Mouse (Mus musculus) MEL (cell line): ENCODE measurements around the gene Rab8a. TPM values are rescaled to one million over a fixed set of nuclear protein-coding genes. Genes with fewer than 3 reads are reported as not detected.

ENCODE experiments used
- DNase-seq: peaks from one replicate; pipeline ENCODE4 v3.0.0; 2011; ENCODE audit warnings: low read depth, low spot score
- H3K27ac ChIP-seq: 2 replicates; pipeline ENCODE4 v1.5.1; 2012; ENCODE audit warnings: low read depth, mild to moderate bottlenecking, control low read depth, low read length, moderate library complexity; ENCODE audit not compliant: control insufficient read depth
- H3K27me3 ChIP-seq, 2 experiments: fragments of 150-350 bp in 1 of 2; sonication (generic) in 1 of 2; 2 replicates each; pipeline ENCODE4 v1.6.1; 2012; ENCODE audit warnings: low read length in 2 of 2, mild to moderate bottlenecking in 2 of 2, improper control_type of control experiment in 1 of 2, moderate library complexity in 1 of 2; ENCODE audit not compliant: insufficient read depth in 2 of 2, control insufficient read depth in 1 of 2
- H3K36me3 ChIP-seq, 2 experiments: 2 replicates each; pipeline ENCODE4 v1.6.1; 2012 to 2014; ENCODE audit warnings: low read length in 2 of 2, improper control_type of control experiment in 1 of 2, inconsistent platforms in 1 of 2, mild to moderate bottlenecking in 1 of 2; ENCODE audit not compliant: insufficient read depth in 2 of 2, control insufficient read depth in 1 of 2
- H3K4me1 ChIP-seq, 2 experiments: fragments of 150-350 bp in 1 of 2; sonication (generic) in 1 of 2; 2 replicates each; pipeline ENCODE4 v1.6.1; 2012; ENCODE audit warnings: low read length in 2 of 2, improper control_type of control experiment in 1 of 2, mild to moderate bottlenecking in 1 of 2; ENCODE audit not compliant: insufficient read depth in 2 of 2, control insufficient read depth in 1 of 2
- H3K4me3 ChIP-seq, 2 experiments: fragments of 150-350 bp in 1 of 2; sonication (generic) in 1 of 2; 2 replicates each; pipeline ENCODE4 v1.5.1; 2012; ENCODE audit warnings: low read depth in 2 of 2, low read length in 2 of 2, mild to moderate bottlenecking in 2 of 2, moderate library complexity in 2 of 2, control low read depth in 1 of 2, improper control_type of control experiment in 1 of 2; ENCODE audit not compliant: control insufficient read depth in 1 of 2, insufficient read depth in 1 of 2
- H3K79me2 ChIP-seq: 2 replicates; pipeline ENCODE4 v1.6.1; 2012; ENCODE audit warnings: mild to moderate bottlenecking, low read length, moderate library complexity; ENCODE audit not compliant: control insufficient read depth, poor library complexity, insufficient read depth
- H3K9ac ChIP-seq: 2 replicates; pipeline ENCODE4 v1.6.1; 2012; ENCODE audit warnings: low read depth, mild to moderate bottlenecking, control low read depth, low read length, moderate library complexity; ENCODE audit not compliant: control insufficient read depth, poor library complexity, severe bottlenecking
- H3K9me3 ChIP-seq: fragments of 150-350 bp; sonication (generic); replicated peaks from 2 replicates; pipeline ENCODE4 v1.6.1; 2012; ENCODE audit warnings: mild to moderate bottlenecking, low read length, improper control_type of control experiment, moderate library complexity; ENCODE audit not compliant: insufficient read depth
- BHLHE40 ChIP-seq: IDR thresholded peaks from 2 replicates; pipeline ENCODE4 v1.6.1; 2012; ENCODE audit warnings: low read depth, mild to moderate bottlenecking, inconsistent platforms, low read length, improper control_type of control experiment, borderline replicate concordance
- CHD1 ChIP-seq: IDR thresholded peaks from 2 replicates; pipeline ENCODE4 v1.6.1; 2012; ENCODE audit warnings: low read depth, mild to moderate bottlenecking, inconsistent platforms, low read length, improper control_type of control experiment
- CHD2 ChIP-seq: IDR thresholded peaks from 2 replicates; pipeline ENCODE4 v1.6.1; 2011; ENCODE audit warnings: low read length, improper control_type of control experiment
- CTCF ChIP-seq, 3 experiments: IDR thresholded peaks in 2 of 3; conservative IDR thresholded peaks in 1 of 3; 2 replicates each; pipeline ENCODE4 v1.5.1; 2011 to 2012; ENCODE audit warnings: low read length in 3 of 3, low read depth in 2 of 3, mild to moderate bottlenecking in 2 of 3, improper control_type of control experiment in 1 of 3, inconsistent platforms in 1 of 3, mixed read lengths in 1 of 3, moderate library complexity in 1 of 3; ENCODE audit not compliant: control insufficient read depth in 1 of 3, insufficient read depth in 1 of 3, poor library complexity in 1 of 3, severe bottlenecking in 1 of 3
- E2F4 ChIP-seq: IDR thresholded peaks from 2 replicates; pipeline ENCODE4 v1.6.1; 2011; ENCODE audit warnings: low read depth, low read length, improper control_type of control experiment, borderline replicate concordance
- ELF1 ChIP-seq: IDR thresholded peaks from 2 replicates; pipeline ENCODE4 v1.6.1; 2014; ENCODE audit warnings: low read depth, mild to moderate bottlenecking, inconsistent platforms, low read length, improper control_type of control experiment, moderate library complexity
- EP300 ChIP-seq, 2 experiments: IDR thresholded peaks; 2 replicates each; pipeline ENCODE4 v1.6.1; 2011; ENCODE audit warnings: improper control_type of control experiment in 2 of 2, low read length in 2 of 2, low read depth in 1 of 2, mild to moderate bottlenecking in 1 of 2
- ETS1 ChIP-seq: IDR thresholded peaks from 2 replicates; pipeline ENCODE4 v1.6.1; 2012; ENCODE audit warnings: low read depth, mild to moderate bottlenecking, inconsistent platforms, low read length, improper control_type of control experiment, moderate library complexity
- GABPA ChIP-seq: IDR thresholded peaks from 2 replicates; pipeline ENCODE4 v1.6.1; 2012; ENCODE audit warnings: low read depth, mild to moderate bottlenecking, inconsistent platforms, low read length, improper control_type of control experiment, moderate library complexity
- GATA1 ChIP-seq: IDR thresholded peaks from 2 replicates; pipeline ENCODE4 v1.6.1; 2011; ENCODE audit warnings: low read depth, low read length, improper control_type of control experiment
- HCFC1 ChIP-seq: IDR thresholded peaks from 2 replicates; pipeline ENCODE4 v1.6.1; 2012; ENCODE audit warnings: low read depth, mild to moderate bottlenecking, inconsistent platforms, low read length, improper control_type of control experiment, moderate library complexity
- JUND ChIP-seq: IDR thresholded peaks from 2 replicates; pipeline ENCODE4 v1.6.1; 2011; ENCODE audit warnings: low read depth, mild to moderate bottlenecking, improper control_type of control experiment, low read length
- KAT2A ChIP-seq: conservative IDR thresholded peaks from 2 replicates; pipeline ENCODE4 v1.6.1; 2012; ENCODE audit warnings: low read depth, low read length, improper control_type of control experiment, inconsistent platforms
- MAZ ChIP-seq: IDR thresholded peaks from 2 replicates; pipeline ENCODE4 v1.6.1; 2012; ENCODE audit warnings: low read depth, mild to moderate bottlenecking, inconsistent platforms, low read length, improper control_type of control experiment
- MEF2A ChIP-seq: IDR thresholded peaks from 2 replicates; pipeline ENCODE4 v1.6.1; 2014; ENCODE audit warnings: low read depth, mild to moderate bottlenecking, inconsistent platforms, low read length, improper control_type of control experiment; ENCODE audit not compliant: poor library complexity, insufficient replicate concordance, severe bottlenecking; ENCODE audit errors: extremely low read depth
- MXI1 ChIP-seq: IDR thresholded peaks from 2 replicates; pipeline ENCODE4 v1.6.1; 2011; ENCODE audit warnings: mild to moderate bottlenecking, low read depth, low read length, improper control_type of control experiment
- MYB ChIP-seq: IDR thresholded peaks from 2 replicates; pipeline ENCODE4 v1.6.1; 2011; ENCODE audit warnings: mild to moderate bottlenecking, low read depth, low read length, improper control_type of control experiment
- MYC ChIP-seq: IDR thresholded peaks from 2 replicates; pipeline ENCODE4 v1.6.1; 2011; ENCODE audit warnings: low read depth, mild to moderate bottlenecking, low read length, improper control_type of control experiment, moderate library complexity
- NELFE ChIP-seq: IDR thresholded peaks from 2 replicates; pipeline ENCODE4 v1.6.1; 2011; ENCODE audit warnings: low read depth, low read length, improper control_type of control experiment
- NRF1 ChIP-seq: IDR thresholded peaks from 2 replicates; pipeline ENCODE4 v1.6.1; 2014; ENCODE audit warnings: low read depth, mild to moderate bottlenecking, inconsistent platforms, low read length, improper control_type of control experiment, moderate library complexity; ENCODE audit not compliant: poor library complexity, insufficient read depth, severe bottlenecking
- POLR2A ChIP-seq, 2 experiments: IDR thresholded peaks; 2 replicates each; pipeline ENCODE4 v1.6.1; 2011 to 2012; ENCODE audit warnings: low read length in 2 of 2, mild to moderate bottlenecking in 2 of 2, control low read depth in 1 of 2, improper control_type of control experiment in 1 of 2, low read depth in 1 of 2, moderate library complexity in 1 of 2; ENCODE audit not compliant: control insufficient read depth in 1 of 2, insufficient read depth in 1 of 2, poor library complexity in 1 of 2
- POLR2AphosphoS2 ChIP-seq: IDR thresholded peaks from 2 replicates; pipeline ENCODE4 v1.6.1; 2011; ENCODE audit warnings: low read length, improper control_type of control experiment
- POLR2AphosphoS5 ChIP-seq: IDR thresholded peaks from 2 replicates; pipeline ENCODE4 v1.6.1; 2012; ENCODE audit warnings: low read depth, borderline replicate concordance, mild to moderate bottlenecking, inconsistent platforms, low read length, moderate library complexity, mixed read lengths
- RAD21 ChIP-seq: IDR thresholded peaks from 2 replicates; pipeline ENCODE4 v1.6.1; 2011; ENCODE audit warnings: mild to moderate bottlenecking, low read depth, low read length, improper control_type of control experiment
- RCOR1 ChIP-seq: IDR thresholded peaks from 2 replicates; pipeline ENCODE4 v1.6.1; 2012; ENCODE audit warnings: low read depth, mild to moderate bottlenecking, inconsistent platforms, low read length, improper control_type of control experiment
- SIN3A ChIP-seq: IDR thresholded peaks from 2 replicates; pipeline ENCODE4 v1.6.1; 2012; ENCODE audit warnings: low read length, improper control_type of control experiment, inconsistent platforms
- SMC3 ChIP-seq: IDR thresholded peaks from 2 replicates; pipeline ENCODE4 v1.6.1; 2011; ENCODE audit warnings: low read depth, low read length, improper control_type of control experiment
- TAL1 ChIP-seq: IDR thresholded peaks from 2 replicates; pipeline ENCODE4 v1.6.1; 2012; ENCODE audit warnings: mild to moderate bottlenecking, inconsistent platforms, low read length, moderate library complexity, mixed read lengths
- TBP ChIP-seq: IDR thresholded peaks from 2 replicates; pipeline ENCODE4 v1.8.0; 2011; ENCODE audit warnings: low read depth, low read length, improper control_type of control experiment
- TCF12 ChIP-seq: IDR thresholded peaks from 2 replicates; pipeline ENCODE4 v1.6.1; 2014; ENCODE audit warnings: low read depth, mild to moderate bottlenecking, inconsistent platforms, low read length, improper control_type of control experiment, moderate library complexity
- UBTF ChIP-seq: IDR thresholded peaks from 2 replicates; pipeline ENCODE4 v1.6.1; 2012; ENCODE audit warnings: low read depth, mild to moderate bottlenecking, inconsistent platforms, low read length, improper control_type of control experiment, moderate library complexity, borderline replicate concordance; ENCODE audit not compliant: insufficient read depth
- USF2 ChIP-seq, 2 experiments: IDR thresholded peaks; 2 replicates each; pipeline ENCODE4 v1.6.1; 2011 to 2012; ENCODE audit warnings: improper control_type of control experiment in 2 of 2, low read length in 2 of 2, borderline replicate concordance in 1 of 2, inconsistent platforms in 1 of 2, low read depth in 1 of 2, mild to moderate bottlenecking in 1 of 2; ENCODE audit not compliant: insufficient read depth in 1 of 2
- ZMIZ1 ChIP-seq: IDR thresholded peaks from 2 replicates; pipeline ENCODE4 v1.6.1; 2012; ENCODE audit warnings: low read depth, mild to moderate bottlenecking, inconsistent platforms, low read length, improper control_type of control experiment, moderate library complexity
- ZNF384 ChIP-seq: IDR thresholded peaks from 2 replicates; pipeline ENCODE4 v1.6.1; 2012; ENCODE audit warnings: low read depth, mild to moderate bottlenecking, inconsistent platforms, low read length, improper control_type of control experiment
- polyA plus RNA-seq, 2 experiments: library from polyadenylated mRNA; stranded (reverse) in 1 of 2; unstranded in 1 of 2; fragments of >175 nt in 1 of 2; fragments of >200 nt in 1 of 2; gene quantifications; 2 replicates each; pipeline versions ENCODE4 v1.2.1 to v1.2.4; 2012; ENCODE audit warnings: low replicate concordance in 2 of 2, low read depth in 1 of 2; ENCODE audit not compliant: insufficient read length in 2 of 2, insufficient read depth in 1 of 2, missing spikeins in 1 of 2
- total RNA-seq: library from RNA; depleted of rRNA; stranded (reverse); fragments of 300-350 nt; gene quantifications from 2 replicates; pipeline ENCODE4 v1.2.3, GENCODE M21; 2012; rRNA removed

The Rab8a gene
- total RNA-seq (95.2 and 97.4 TPM in 2 replicates), polyA plus RNA-seq (100 to 1,000 TPM in 1 of 2 experiments, not detected in 1; 139 TPM)

GRCm38 (mm10) chr8:72160707-72161697 lies at the start of gene Rab8a:
Gene Rab8a, plus strand, starts transcription at chr8:72161200.
- Histone ChIP-seq H3K9ac (peak within 1 kb of the TSS; percentile 95), H3K27ac (peak within 1 kb of the TSS; percentile 99), H3K9me3 (no peaks in the 10 kb centered on the region), H3K27me3 (no peaks in the 10 kb centered on the region), H3K4me3 (peak within 1 kb of the TSS; percentile 95), H3K4me1 (peaks cover 2 to 15% of the 10 kb centered on the region in 2 experiments), H3K79me2 (peaks cover 31% of the 10 kb centered on the region), H3K36me3 (peaks cover 3 to 24% of the 10 kb centered on the region in 2 experiments; a peak in 3 of 4 replicates)
- DNase-seq: peak; percentile 99
- TF ChIP-seq MEF2A (no peak), POLR2A (IDR thresholded peaks at IDR 0.05; ENCODE audit: control insufficient read depth in 1 of 2, insufficient read depth in 1 of 2, low read depth in 1 of 2, low read length in 2 of 2, poor library complexity in 1 of 2) (peak; percentile 65 to 83), MXI1 (peak; percentile 61; the same call in 1 of the 2 replicates), ELF1 (peak; percentile 97), KAT2A (no peak), MYC (peak; percentile 69), CTCF (IDR thresholded peaks at IDR 0.05 in 2 of 3, conservative IDR thresholded peaks at IDR 0.05 in 1 of 3; ENCODE audit: control insufficient read depth in 1 of 3, insufficient read depth in 1 of 3, low read depth in 2 of 3, low read length in 3 of 3, poor library complexity in 1 of 3, severe bottlenecking in 1 of 3) (no peak), EP300 (IDR thresholded peaks at IDR 0.05; ENCODE audit: low read depth in 1 of 2, low read length in 2 of 2) (no peak), CHD1 (no peak), TBP (peak; percentile 61), CHD2 (peak; percentile 30; the same call in 1 of the 2 replicates), ZMIZ1 (peak; percentile 56; the same call in 1 of the 2 replicates), NELFE (peak; percentile 82), GABPA (no peak), MYB (peak; percentile 52; the same call in 1 of the 2 replicates), UBTF (no peak), USF2 (IDR thresholded peaks at IDR 0.05; ENCODE audit: borderline replicate concordance in 1 of 2, insufficient read depth in 1 of 2, low read depth in 1 of 2, low read length in 2 of 2) (no peak), SMC3 (no peak), BHLHE40 (no peak), POLR2AphosphoS2 (peak; percentile 58; the same call in 1 of the 2 replicates), TCF12 (peak; percentile 68), TAL1 (no peak), E2F4 (peak; percentile 98), MAZ (no peak), ZNF384 (no peak), RAD21 (no peak), HCFC1 (peak; percentile 80), SIN3A (peak; percentile 59), GATA1 (no peak), RCOR1 (no peak), NRF1 (peak; percentile 81), JUND (no peak), POLR2AphosphoS5 (no peak), ETS1 (peak; percentile 64; the same call in 1 of the 2 replicates)
